Mouse (Mus musculus) frontal cortex, postnatal 10 days (tissue): ENCODE results near the gene Cds2.
"Not testable (repeated sequence)": the region's sequence is repeated elsewhere in the genome, so short reads cannot be mapped to it uniquely, and the experiment has no call there.

Experiments used
- DNase-seq, 2 experiments: peaks; one replicate each; pipeline ENCODE4 v3.0.0; 2022; ENCODE audit warnings: low spot score in 2 of 2, mixed read lengths in 1 of 2

The Cds2 gene

GRCm38 (mm10) chr2:132262879-132263398 lies at the start of gene Cds2:
Cds2 (plus strand) TSS chr2:132263148.
- peak; percentile 98 to 99 for DNase-seq

- DNase-seq: no peak
Measured at GRCm38 (mm10) chr2:132221611-132222073, 41.3 kb upstream of the Cds2 start.

- DNase-seq: no peak
Measured at GRCm38 (mm10) chr2:132224359-132224758, 38.6 kb upstream of the Cds2 start.

GRCm38 (mm10) chr2:132232413-132232945 lies 30.5 kb upstream of the Cds2 start:
- DNase-seq: no peak

- no peak for DNase-seq
Measured at GRCm38 (mm10) chr2:132233985-132234765, 28.8 kb upstream of the Cds2 start.

GRCm38 (mm10) chr2:132235291-132235690 lies 27.7 kb upstream of the Cds2 start:
- DNase-seq: no peak

- no peak for DNase-seq
Measured at GRCm38 (mm10) chr2:132235975-132236374, 27.0 kb upstream of the Cds2 start.

- not testable (repeated sequence) for DNase-seq
Measured at GRCm38 (mm10) chr2:132239434-132239833, 23.5 kb upstream of the Cds2 start.

GRCm38 (mm10) chr2:132240457-132240856 lies 22.5 kb upstream of the Cds2 start:
- DNase-seq: peak in 1 of 2 experiments; percentile 49

GRCm38 (mm10) chr2:132243370-132243769 lies 19.6 kb upstream of the Cds2 start:
- no peak for DNase-seq

GRCm38 (mm10) chr2:132247539-132248313 lies 15.2 kb upstream of the Cds2 start, which contains the start of gene Tmem230:
Tmem230 (minus strand) TSS chr2:132247807.
- peak; percentile 89 to 93 for DNase-seq

GRCm38 (mm10) chr2:132251911-132252310 lies 11.0 kb upstream of the Cds2 start:
- DNase-seq: no peak

GRCm38 (mm10) chr2:132252542-132253528 lies 10.1 kb upstream of the Cds2 start, which contains the start of gene Pcna:
Pcna (minus strand) TSS chr2:132253314.
- peak; percentile 95 for DNase-seq

- DNase-seq: no peak
Measured at GRCm38 (mm10) chr2:132253603-132254002, 9.3 kb upstream of the Cds2 start.

GRCm38 (mm10) chr2:132257350-132258068 lies 5.4 kb upstream of the Cds2 start:
- no peak for DNase-seq

GRCm38 (mm10) chr2:132260601-132261000 lies 2.3 kb upstream of the Cds2 start:
- no peak for DNase-seq

- no peak for DNase-seq
Measured at GRCm38 (mm10) chr2:132262175-132262574, 773 bp upstream of the Cds2 start.

- peak in 1 of 2 experiments; percentile 20 for DNase-seq
Measured at GRCm38 (mm10) chr2:132263421-132264265, 695 bp downstream of the Cds2 start.

GRCm38 (mm10) chr2:132264266-132264710 lies 1.3 kb downstream of the Cds2 start:
- DNase-seq: no peak
